In genomic region chr16:86932765-86933164, GRCm38 (mm10) we compare ENCODE assay signal across 8 mouse cellular contexts.
DNase-seq lines count a peak whose midpoint lies in the region; ATAC-seq lines count a peak whose summit lies in the region.

No protein-coding gene starts in this region.

- DNase-seq in forebrain, embryonic 10.5 days (ENCODE audit: extremely low spot score, low spot score): no peak
- peak; percentile 98 for DNase-seq in Muller cell, postnatal 12 days (ENCODE audit: inconsistent ontology term)
- DNase-seq in cerebellum, postnatal 25 days: peak; percentile 54 to 66
- DNase-seq in lung, postnatal 14 days: peak; percentile 44
- no peak for DNase-seq in embryo, embryonic 9.5 days (ENCODE audit: extremely low spot score)

- no peak overlapping the region for H3K4me3 ChIP-seq in forebrain, embryonic 15.5 days
- no peak overlapping the region for H3K4me3 ChIP-seq in forebrain, embryonic 10.5 days
- H3K4me3 ChIP-seq in hindbrain, embryonic 15.5 days: no peak overlapping the region

- H3K9me3 ChIP-seq in forebrain, embryonic 15.5 days: no peaks in the 10 kb centered on the region
- H3K9me3 ChIP-seq in forebrain, embryonic 10.5 days: no peaks in the 10 kb centered on the region
- no peaks in the 10 kb centered on the region for H3K9me3 ChIP-seq in hindbrain, embryonic 15.5 days

- no peaks in the 10 kb centered on the region for H3K27me3 ChIP-seq in forebrain, embryonic 15.5 days
- no peaks in the 10 kb centered on the region for H3K27me3 ChIP-seq in forebrain, embryonic 10.5 days (ENCODE audit: poor library complexity, severe bottlenecking)
- no peaks in the 10 kb centered on the region for H3K27me3 ChIP-seq in hindbrain, embryonic 15.5 days

- H3K36me3 ChIP-seq in forebrain, embryonic 15.5 days: no peaks in the 10 kb centered on the region
- no peaks in the 10 kb centered on the region for H3K36me3 ChIP-seq in forebrain, embryonic 10.5 days (replicated peaks)
- no peaks in the 10 kb centered on the region for H3K36me3 ChIP-seq in hindbrain, embryonic 15.5 days

- H3K4me1 ChIP-seq in forebrain, embryonic 15.5 days: no peaks in the 10 kb centered on the region
- no peaks in the 10 kb centered on the region for H3K4me1 ChIP-seq in forebrain, embryonic 10.5 days
- 0 out of 2 replicates have a peak, but pooled peaks cover 2% of the 10 kb centered on the region for H3K4me1 ChIP-seq in hindbrain, embryonic 15.5 days (replicated peaks)

- H3K9ac ChIP-seq in forebrain, embryonic 15.5 days (replicated peaks): no peak overlapping the region
- no peak overlapping the region for H3K9ac ChIP-seq in hindbrain, embryonic 15.5 days

- no peak overlapping the region for H3K4me2 ChIP-seq in forebrain, embryonic 15.5 days (replicated peaks)
- no peak overlapping the region for H3K4me2 ChIP-seq in hindbrain, embryonic 15.5 days

- WGBS in forebrain, embryonic 15.5 days: 37% methylated on average over 3 of the region's 3 CpGs
- 72% methylated on average over 3 of the region's 3 CpGs for WGBS in forebrain, embryonic 10.5 days
- WGBS in hindbrain, embryonic 15.5 days: 33% methylated on average over 3 of the region's 3 CpGs

- 0 out of 2 replicates have a peak, but pooled peaks have one; percentile 32 for ATAC-seq in forebrain, embryonic 15.5 days (replicated peaks)
- ATAC-seq in hindbrain, embryonic 15.5 days (ENCODE audit: low FRiP score, low read depth): peak; percentile 93
- ATAC-seq in CD4-positive, CD25-positive, alpha-beta regulatory T cell, adult 4 months: no peak

- no peak overlapping the region for H3K27ac ChIP-seq in forebrain, embryonic 15.5 days (replicated peaks)
- H3K27ac ChIP-seq in forebrain, embryonic 10.5 days: no peak overlapping the region
- H3K27ac ChIP-seq in hindbrain, embryonic 15.5 days (replicated peaks): no peak overlapping the region

Comparison
In these comparisons a context has a peak if more than half of its experiments do, and no peak if none do; other contexts are left out.
1. DNase-seq: peak in Muller cell, postnatal 12 days (single experiment), cerebellum, postnatal 25 days (2 of 2) and lung, postnatal 14 days (single experiment); none in forebrain, embryonic 10.5 days (single experiment) and embryo, embryonic 9.5 days (single experiment).